Mouse (Mus musculus) cerebellum, adult 9-10 months (tissue): Measurements from ENCODE around the gene Pola2.

Experiments
- DNase-seq: peaks from one replicate; pipeline ENCODE4 v3.0.0; 2022

Pola2 gene

GRCm38 (mm10) chr19:5935266-5935665, 28.7 kb downstream of the Pola2 start:
- no peak for DNase-seq

DNA sequence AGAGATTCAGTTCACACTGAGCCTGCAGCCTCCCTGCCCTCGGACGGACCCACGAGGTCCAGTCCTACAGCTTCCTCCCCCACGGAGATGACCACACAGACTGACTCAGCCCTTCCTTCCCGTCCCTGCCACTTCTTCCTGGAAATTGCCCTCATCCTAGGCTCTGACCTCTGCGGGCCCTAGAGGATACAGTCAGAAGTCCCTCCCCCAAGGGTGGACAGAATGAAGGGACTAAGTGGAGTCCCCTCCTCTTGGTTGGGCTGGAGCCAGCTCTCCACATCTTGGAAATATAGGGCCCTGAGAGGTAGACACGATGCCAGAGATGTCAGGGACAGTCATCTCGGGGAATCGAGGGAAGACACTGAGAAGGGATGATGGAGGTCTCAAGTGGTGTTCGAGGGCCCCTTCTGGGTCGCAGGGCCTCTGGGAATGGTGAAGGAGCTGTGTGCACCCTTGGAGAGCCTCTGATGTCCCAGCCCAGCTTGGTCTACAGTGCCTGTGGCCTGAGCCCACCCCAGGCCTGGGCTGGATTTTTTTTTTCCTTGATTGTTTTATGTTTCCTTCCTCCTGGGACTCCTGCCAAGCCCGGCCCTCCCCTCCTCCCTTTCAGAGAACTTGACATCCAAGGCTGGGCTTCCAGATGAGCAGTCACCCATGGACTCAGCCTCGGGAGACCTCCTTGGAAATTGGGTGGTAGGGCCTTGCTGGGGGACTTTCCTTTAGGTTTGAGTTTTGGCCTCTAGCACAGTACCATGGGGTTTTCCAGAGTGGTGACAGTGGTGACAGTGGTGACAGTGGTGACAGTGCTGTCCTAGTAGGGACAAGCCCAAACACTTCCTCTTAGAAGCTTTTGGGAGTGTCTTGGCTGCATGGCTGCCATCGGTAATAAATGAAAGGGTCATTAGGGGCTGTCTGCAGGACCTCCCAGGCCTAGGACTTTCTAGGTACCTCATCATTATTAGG, 34.1 kb downstream of the Pola2 start:
- DNase-seq = no peak

GRCm38 (mm10) chr19:5928546-5928945, 35.5 kb downstream of the Pola2 start:
- DNase-seq = no peak

- no peak for DNase-seq
Observed at GRCm38 (mm10) chr19:5928104-5928503, 35.9 kb downstream of the Pola2 start.

DNA sequence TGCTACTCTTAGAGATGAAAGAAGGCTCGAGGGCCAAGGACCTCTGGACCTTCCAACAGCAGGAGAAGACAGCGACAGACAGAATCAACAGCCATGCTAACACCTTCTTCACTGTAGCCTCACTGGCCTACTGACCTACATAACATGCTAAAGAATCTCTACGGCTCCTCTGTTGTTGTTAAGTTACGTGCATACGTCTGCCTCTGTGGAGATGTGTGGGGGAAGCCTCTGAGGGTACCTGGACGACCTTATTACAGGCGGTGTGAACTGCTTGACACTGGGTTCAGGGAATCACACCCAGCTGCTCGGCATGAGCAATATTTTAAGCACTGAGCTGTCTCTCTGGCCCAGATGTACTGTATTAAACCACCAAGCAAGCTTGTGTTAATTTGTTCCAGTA, 36.5 kb downstream of the Pola2 start:
- no peak for DNase-seq

DNA sequence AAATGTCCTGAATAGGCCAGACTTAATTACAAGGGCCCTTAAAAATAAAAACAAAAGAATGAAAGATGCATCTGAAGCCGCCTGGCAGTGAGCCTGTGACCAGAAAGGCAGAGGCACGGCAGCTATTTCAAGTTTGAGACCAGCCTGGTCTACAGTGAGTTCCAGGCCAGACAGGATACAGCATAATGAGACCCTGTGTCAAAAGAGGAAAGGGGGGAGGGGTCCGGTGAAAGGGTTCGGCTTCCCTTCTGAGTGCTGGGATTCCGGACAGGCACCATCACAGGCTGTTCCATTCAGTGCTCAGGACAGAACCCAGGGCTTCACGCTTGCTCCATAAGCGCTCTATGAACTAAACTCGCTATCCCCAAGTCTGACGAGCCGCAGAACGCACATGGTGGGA, 37.0 kb downstream of the Pola2 start:
- no peak for DNase-seq

- DNase-seq = no peak
Observed at GRCm38 (mm10) chr19:5925311-5925855, 38.6 kb downstream of the Pola2 start.

DNA sequence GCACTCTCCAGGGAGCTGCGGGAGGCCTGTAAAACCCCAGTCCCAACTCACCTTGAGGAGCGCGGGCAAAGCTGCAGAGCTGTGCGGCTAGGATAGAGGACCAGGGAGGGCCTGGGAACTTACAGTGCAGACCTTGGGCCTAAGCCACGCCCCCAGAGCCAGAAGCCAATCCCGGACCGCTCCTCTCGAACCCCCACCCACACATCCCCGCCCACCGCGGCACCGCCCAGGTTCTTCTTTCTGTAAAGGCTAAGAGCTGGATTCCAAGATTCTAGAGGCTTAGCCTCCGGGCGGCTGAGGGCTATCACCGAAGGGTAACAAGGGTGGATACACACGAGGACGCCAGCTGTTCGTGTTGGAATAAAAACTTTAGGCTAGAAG, 39.3 kb downstream of the Pola2 start, which contains the start of gene Cdc42ep2:
Gene Cdc42ep2 (minus strand): TSS at position 104 of the 381 bp plus-strand sequence.
- peak; percentile 95 for DNase-seq

DNA sequence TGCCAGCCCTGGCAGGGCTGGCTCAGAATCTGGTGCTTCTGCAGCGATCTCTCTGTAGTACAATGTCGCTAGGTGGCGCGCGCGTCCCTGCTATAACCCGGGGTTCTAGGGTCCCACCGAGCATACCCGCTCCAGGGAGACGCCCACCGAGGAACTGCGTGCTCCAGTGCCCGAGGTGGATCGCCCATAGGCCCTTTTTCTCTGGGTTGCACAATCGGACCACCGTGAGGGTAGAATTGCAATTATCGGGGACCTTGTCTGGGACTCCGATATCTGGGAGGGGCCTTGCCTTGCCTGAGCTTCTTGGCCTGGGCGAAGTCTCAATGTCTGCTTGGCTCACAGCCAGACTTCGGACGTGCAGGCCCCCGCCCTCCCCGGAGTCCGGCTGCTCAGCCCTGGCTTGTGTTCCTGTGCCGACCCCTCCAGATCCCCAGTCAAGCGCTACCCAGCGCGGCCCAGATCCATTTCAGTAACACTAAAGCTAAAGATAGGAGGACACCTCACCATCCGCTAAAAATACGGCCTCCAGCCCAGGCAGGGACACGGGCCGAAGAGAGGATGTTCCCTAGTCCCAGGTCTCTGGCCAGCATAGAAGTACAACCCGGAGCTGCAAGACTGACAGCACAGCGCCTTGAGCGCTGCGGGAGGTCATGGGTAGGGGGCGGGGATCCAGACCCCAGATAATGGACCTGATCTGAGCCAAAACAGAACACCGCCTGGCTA, 39.9 kb downstream of the Pola2 start:
- DNase-seq = peak; percentile 90

DNA sequence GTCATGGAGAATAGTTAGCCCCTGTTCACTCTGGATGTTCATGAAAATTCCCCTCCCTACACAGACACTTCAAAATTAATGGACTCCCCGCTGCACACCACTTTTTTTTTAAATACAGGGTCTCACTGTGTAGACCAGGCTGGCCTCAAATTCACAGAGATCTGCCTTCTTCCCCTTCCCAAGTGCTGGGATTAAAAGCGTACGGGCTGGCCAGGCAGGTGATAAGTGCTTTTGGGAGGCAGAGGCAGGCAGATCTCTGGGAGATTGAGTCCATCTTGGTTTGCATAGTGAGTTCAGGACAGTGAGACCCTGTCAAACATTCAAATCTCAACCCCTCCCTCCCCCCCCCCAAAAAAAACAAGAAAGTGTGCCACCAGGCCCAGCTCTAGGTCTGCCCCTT, 41.0 kb downstream of the Pola2 start:
- DNase-seq = no peak

- no peak for DNase-seq
Observed at GRCm38 (mm10) chr19:5922119-5922942, 41.7 kb downstream of the Pola2 start.

DNA sequence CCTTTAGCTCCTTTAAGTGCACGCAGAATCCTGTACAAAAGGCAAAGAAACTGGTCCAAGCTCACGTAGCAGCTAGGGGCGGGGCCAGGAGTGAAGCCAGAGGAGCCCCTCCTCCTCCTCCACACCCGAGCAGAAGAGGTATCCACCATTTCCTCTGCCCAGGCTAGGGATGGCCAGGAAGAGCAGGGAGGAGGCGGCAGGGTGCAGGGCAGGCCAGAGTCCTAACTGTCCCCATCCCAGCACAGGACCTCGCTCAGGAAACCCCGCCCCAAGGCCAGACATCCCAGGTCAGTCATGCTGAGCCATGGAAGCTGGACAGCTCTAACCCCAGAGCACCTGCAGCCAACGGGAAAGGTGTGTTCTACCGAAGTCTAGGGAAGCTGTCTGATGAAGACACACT, 42.3 kb downstream of the Pola2 start:
- DNase-seq = no peak

- DNase-seq = no peak
Observed at GRCm38 (mm10) chr19:5913007-5913719, 50.8 kb downstream of the Pola2 start, which contains the start of gene Dpf2. Gene Dpf2 (minus strand): TSS chr19:5913010.

GRCm38 (mm10) chr19:5912103-5913006, 51.6 kb downstream of the Pola2 start:
- peak; percentile 99 for DNase-seq

GRCm38 (mm10) chr19:5911430-5912102, 52.4 kb downstream of the Pola2 start:
- no peak for DNase-seq

GRCm38 (mm10) chr19:5910221-5910620, 53.8 kb downstream of the Pola2 start:
- DNase-seq = no peak

- DNase-seq = no peak
Observed at GRCm38 (mm10) chr19:5907275-5907674, 56.7 kb downstream of the Pola2 start.

DNA sequence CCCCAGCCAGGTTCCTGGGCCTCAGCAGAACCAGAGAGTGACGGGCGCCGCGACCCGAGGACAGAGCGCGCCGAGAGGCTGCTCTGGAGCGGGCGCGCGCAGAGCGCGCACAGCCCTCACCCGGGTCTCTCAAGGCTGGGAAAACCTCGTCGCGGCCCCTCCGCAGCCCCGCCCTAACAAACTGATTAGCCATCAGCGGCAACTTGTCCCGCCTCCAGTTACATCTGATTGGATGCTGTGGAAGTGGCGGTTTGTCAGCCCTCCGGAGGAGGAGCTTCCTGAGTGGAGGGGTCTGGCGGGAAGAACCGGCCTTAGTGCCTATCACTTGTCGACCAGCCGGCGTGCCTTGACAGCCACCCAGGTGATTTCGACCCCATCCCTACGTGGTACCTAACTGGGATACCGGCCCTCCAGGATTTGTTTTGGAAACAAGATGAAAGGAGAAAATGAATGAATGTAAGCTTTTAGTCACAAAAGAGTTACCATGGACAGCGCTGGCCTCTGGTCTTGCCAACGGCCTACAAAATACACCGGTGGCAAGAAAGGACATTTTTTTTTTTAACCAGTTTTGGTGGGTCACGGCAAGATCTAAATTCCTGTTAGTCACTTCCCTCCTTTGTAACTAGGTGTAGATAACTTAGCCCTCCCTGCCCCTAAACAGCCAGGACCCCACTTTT, 69.9 kb downstream of the Pola2 start, which contains the start of gene Tigd3:
Gene Tigd3 (minus strand): TSS at position 148 of the 677 bp plus-strand sequence.
- peak; percentile 96 for DNase-seq

DNA sequence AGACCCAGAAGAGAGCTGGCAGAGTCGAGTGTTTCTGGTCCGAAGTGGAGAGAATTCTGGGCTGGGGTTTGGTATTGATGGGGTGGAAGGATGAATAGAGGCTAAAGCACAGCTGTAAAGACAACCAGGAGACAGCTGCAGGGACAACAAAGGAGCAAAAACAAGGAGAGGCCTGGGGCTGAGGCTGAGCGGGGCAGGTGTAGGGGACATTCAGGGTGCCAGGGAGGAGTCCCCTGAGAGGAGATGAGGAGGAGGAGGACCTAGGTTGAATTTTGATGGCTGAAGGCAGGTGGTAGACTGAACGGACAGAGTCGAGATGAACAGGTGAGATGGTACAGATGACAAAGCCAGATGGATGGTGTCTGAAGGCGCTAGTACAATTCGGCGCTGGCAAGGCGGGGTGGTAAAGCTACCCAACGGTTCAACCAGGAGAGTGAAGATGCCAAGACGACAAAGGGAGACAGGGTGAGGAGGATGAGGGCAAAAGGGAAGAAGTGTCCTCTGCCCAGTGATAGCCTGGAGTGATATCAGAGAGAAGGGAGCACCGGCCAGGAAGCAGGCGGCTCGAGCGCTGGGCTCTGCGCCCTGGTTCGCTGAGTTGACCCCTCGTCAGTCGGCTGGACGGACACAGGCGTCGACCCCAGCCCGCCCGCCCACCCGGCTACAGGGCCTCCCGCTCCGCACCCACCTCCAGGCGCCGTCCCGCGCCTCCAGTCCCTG, 70.6 kb downstream of the Pola2 start:
- DNase-seq = peak; percentile 49
